Mouse (Mus musculus) cerebellum, adult 2 months (tissue): ENCODE results near the gene Pdzd7.

Experiments
- CTCF ChIP-seq: fragments of 200-500 bp; IDR thresholded peaks from 2 replicates; pipeline ENCODE4 v1.5.1; 2011; ENCODE audit warnings: low read depth, mild to moderate bottlenecking, control low read depth, low read length, moderate library complexity, borderline replicate concordance; ENCODE audit not compliant: insufficient read depth
- POLR2A ChIP-seq: fragments of 200-500 bp; IDR thresholded peaks from 2 replicates; pipeline ENCODE4 v1.6.1; 2011; ENCODE audit warnings: low read length, control low read depth, borderline replicate concordance; ENCODE audit not compliant: insufficient read depth

- no peak for TF ChIP-seq POLR2A
- TF ChIP-seq CTCF: no peak
Observed at GRCm38 (mm10) chr19:45010646-45011045, 34.9 kb downstream of the Pdzd7 start.
